Mouse (Mus musculus): Measurements from ENCODE around the gene Arhgef6. TPM values are rescaled to one million over a fixed set of nuclear protein-coding genes. Genes with fewer than 3 reads are reported as not detected.

Gene Arhgef6
- total RNA-seq, 2 experiments from 2014 or later, result 30.4 to 31.4 TPM

DNA sequence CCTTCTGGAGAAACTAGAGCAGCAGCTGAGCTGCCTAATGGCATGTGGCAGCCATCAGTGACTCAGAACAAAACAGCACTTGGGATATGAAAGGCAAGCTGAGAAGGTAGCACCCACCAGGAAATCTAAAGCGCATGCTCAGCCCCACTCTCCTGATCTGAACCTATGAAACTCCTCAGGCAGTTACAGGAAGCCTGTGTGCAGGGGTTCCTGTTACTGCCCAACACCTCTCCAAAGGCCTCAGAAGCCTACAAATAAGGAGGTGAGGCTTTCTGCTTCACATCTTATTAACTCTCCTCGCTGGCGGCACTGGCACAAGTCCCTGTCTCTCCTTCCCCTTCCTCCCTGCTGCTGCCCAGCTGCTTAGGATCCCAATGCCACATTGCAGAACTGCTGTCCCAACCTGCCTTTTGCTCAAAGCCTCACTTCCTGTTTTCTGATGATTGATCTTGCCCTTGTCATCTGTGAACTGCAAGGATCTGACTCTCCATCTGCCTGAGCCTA is 33.7 kb downstream of the Arhgef6 start:
- no peak for DNase-seq (ENCODE audit: low spot score in 2 of 2)

DNA sequence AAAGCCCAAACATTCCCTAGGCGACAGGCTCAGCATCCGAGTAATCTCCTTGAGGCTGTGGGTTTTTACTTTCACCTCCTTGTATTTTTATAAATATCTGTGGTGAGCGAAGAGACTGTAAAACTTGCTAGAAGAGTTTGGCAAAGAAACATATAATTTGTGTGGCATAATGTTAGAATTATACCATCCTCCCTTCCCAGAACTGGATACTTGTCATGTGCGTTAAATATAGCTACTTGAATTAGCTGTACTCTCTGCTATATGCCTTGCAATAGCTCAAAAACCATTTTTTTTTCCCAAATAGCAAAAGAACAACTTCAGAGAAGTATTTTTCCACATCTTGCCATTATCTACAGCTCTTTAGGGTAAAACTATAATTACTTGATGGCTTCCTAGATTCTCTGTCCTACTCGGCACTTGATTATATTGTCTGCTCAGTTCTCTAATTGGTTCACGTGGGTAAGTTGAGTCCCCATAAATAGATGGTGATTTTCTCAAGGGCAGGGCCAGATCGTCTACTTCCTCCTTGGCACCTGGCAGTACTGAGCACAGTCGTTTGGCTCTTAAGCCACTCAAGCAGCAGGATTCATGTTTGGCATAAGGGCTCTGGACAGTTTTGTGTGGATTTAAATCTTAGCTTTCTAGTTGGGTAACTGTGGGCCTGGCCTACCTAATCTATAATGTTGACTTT is 35.2 kb downstream of the Arhgef6 start:
- DNase-seq (ENCODE audit: low spot score in 2 of 2), result no peak

DNA sequence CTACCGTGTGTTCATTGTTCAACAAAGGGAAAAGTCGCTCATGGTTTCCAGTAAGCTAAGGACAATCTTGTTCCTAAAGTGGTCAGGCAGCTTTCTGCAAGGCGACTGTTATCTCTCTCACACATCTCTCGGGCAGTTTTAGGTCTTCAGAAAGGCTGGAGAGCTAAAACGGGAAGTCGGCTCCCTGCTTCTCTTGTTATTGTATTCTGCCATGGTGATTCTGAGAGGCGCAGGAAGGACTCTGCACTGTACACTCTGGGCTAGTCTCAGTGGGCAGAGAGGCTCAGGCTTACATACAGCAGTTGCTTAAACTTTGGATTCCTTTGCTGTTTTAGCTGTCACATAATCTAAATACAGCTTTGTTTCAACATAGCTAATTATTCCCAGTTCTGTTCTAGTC is 39.6 kb downstream of the Arhgef6 start:
- DNase-seq (ENCODE audit: low spot score in 2 of 2), result no peak

DNA sequence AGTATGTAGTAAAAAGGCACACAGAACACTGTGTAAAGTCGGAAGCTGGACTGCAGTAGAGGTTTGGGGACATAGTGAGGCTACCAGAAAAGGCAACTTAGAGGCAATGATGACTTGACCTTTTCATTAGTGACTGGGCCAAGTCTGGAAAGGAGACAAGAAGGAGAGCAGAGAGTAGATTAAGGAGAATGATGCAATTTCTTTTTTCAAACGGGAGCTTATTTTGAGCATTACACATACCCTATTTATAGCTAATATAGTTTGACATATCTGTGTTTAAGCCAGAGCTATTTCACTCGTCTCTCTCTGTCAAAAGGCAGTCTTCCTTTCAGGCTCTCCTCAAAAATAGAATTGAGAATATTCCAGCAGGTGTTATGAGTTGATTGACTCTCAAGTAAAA is 50.1 kb downstream of the Arhgef6 start:
- DNase-seq (ENCODE audit: low spot score in 2 of 2), result no peak

DNA sequence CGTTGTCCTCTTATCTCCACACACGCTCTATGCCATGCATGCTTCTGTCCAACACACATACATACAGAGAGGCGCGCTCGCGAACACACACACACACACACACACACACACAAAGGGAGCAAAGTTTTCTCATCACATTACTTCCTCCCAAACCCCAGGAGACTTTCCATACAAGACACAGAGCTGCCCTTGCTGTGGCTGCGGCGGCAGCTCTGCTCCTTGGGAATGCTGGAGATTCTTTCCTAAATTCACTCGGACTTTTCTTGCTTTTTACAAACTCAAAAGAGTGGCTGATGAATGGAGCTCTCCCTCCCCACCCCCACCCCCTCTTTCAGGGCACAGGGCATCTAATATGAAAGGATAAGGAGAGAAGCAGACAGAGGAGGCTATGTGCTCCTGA is 52.2 kb downstream of the Arhgef6 start:
- no peak for DNase-seq (ENCODE audit: low spot score in 2 of 2)

DNA sequence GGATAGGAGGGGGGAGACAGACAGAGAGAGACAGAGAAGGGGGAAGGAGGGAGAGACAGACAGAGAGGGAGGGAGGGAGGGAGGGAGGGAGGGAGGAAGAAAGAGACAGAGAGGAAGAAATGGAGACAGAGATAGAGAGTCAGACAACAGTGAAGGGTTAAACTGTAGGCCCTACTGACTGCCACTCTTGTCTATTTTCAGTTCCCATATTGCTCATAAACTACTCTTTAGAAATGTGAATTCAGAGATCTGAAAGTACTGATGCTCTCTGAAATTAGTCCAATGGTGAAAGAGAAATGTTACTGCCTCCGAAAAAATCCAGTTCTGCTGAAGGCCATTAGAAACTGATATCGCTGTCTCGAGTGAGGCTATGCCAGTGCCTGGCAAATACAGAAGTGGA is 56.3 kb downstream of the Arhgef6 start:
- no peak for DNase-seq (ENCODE audit: low spot score in 2 of 2)

DNA sequence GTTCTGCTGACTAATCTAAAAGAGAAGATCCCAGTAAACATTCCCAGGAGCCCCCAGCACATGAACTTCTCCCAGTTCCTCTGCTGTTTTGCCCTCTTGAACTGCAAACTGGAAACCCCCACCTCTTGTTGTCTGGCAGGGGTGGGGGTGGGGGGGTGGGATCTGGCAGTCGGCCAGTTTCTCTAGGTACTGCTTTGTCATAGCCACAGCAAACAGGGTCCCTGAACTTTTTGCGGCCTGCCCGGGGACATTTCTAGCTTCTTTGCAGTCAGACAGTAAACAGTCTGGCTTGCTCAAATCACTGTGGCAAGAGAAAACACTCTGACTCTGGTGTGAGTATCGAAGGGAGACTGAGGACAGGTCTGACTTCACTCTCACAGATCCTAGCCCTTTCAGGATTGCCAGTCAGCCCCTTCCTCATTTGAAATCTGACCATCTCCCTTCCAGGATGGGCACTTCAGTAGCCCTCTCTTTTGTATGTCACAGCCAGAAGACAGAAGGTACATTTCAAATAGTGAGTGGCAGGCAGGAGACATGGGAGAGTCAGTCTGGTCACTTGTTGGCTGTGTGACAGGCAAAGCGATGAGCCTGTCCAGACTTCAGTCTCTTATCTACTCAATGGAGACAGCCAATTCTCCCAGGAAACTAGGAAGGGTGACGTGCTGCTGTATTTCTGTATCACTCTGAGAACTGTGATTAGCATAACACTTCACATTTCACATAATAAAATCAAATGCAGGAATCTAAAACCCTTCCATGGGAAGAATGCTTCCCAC is 60.8 kb downstream of the Arhgef6 start:
- no peak for DNase-seq (ENCODE audit: low spot score in 2 of 2)

DNA sequence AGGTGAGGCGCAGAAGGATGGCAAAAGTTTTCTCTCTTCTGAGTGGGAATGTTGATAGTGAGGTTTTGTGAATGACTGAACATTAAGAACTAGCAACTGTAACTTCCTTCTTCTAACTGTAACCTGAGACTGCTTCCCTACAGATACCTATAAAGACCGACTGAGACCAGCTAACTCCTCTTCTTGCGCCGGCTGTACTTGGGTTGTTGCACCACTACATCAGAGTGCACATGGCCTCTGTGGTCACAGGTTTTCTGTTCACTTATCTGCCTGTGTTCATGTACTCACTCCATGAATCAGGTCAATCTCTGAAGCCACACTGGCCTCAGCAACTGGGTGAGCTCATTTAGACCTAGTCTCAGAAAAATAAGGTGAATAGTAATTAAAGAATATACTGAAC is 75.0 kb downstream of the Arhgef6 start:
- DNase-seq (ENCODE audit: low spot score in 2 of 2), result no peak

DNA sequence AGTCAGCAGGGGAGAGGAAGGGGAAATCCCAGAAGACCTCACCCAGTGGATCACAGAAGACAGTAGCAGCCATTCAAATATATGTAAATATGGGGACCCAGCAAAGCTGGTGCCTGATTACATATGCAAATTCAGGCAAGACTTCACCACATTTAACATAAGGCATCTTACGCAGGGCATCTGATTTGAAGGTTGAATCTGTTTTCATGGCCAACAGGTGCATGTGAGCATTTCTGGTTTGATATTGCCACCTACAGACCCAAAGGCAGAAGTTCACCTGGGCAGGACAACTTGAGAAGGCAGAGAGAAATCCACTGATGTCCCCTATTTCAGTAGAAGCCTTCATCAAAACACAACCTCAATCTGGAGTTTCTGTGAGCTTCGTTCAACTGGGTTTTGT is 77.8 kb downstream of the Arhgef6 start:
- DNase-seq (ENCODE audit: low spot score in 2 of 2), result no peak

DNA sequence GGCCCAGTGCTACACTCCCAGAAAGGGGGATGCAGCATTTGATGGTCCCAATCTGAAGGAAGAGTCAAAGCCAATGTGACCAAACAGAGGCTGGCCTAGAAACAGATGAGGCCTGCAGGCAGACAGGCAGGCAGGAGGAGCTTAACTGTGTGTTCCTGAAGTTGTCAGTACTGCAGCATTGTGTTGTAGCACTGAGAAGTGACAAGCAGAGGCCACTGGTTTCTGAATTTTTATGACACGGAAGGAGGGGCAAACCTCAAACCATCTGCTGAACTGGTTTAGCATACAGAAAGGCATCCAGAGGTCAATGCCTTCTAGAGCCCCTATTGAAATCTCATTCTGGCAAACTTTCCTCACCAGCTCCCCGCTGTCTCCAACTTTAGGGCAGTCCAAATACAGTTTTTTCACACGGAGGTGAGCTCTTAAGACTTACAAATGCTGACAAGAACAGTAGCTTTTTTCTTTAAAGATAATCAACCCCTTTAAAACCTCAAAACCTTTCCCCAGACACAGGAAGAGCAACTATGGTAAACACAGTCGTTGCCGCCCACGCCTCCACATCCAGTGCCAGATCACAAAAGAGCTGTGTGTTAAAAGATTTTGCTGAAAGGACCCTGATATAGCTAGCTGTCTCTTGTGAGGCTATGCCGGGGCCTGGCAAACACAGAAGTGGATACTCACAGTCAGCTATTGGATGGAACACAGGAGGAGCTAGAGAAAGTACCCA is 85.0 kb downstream of the Arhgef6 start:
- DNase-seq (ENCODE audit: low spot score in 2 of 2), result no peak

DNA sequence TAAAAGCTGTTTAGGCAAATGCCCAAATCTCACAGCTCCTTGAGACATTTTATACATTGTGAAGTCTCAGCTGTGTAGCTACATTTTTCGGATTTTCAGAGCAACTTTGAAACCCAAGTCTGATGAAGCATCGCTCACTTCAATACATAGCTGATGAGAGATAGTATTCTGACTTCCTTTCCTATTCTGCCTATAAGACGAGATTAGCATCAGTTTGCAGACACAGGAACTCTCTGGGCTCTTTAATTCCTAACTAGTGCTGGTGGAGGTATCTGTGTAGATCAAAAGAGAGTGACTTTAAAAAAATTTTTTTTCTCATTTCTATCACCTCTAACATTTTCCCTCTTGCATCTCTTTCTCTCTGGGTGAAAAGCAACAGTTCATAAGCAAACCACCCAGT is 100.0 kb downstream of the Arhgef6 start:
- no peak for DNase-seq (ENCODE audit: low spot score in 2 of 2)

DNA sequence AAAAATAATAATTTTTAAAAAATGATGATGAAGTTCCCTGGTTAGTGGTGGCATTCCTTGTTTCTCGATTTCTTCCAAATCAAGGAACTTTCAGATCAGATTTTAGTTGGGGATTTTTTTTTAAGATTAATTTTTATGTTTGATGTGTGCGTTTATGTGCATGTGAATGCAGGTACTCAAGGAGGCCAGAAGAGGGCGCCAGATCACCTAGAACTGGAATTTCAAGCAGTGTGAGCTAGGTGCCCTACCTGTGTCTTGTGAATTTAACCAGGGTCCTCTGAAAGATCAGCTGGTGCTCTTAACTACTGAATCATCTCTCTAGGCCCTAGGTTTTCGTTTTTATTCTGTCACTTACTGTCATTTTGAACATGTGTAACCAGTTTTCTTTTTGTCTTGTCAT is 102.5 kb downstream of the Arhgef6 start:
- DNase-seq (ENCODE audit: low spot score in 2 of 2), result no peak

DNA sequence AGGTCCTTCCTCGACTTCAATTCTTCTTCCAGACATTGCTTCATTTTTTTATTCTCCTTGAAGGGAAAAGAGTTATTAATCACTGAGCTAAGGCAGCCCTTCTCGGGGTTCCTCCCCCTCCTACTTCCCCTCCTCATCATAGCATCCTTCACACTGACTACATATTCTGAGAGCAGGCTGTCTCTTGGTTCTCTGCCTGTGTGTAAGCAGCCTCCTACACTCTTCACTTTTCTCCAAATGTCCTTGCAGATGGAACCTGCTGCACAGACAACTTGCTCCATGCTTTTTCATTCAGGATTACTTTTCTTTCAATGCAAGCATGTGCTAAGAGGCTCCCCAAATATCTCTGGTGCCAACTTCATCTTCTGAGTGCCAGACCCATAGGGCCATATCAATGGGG is 104.9 kb downstream of the Arhgef6 start:
- peak in 1 of 2 experiments; percentile 31 for DNase-seq (ENCODE audit: low spot score in 2 of 2)

DNA sequence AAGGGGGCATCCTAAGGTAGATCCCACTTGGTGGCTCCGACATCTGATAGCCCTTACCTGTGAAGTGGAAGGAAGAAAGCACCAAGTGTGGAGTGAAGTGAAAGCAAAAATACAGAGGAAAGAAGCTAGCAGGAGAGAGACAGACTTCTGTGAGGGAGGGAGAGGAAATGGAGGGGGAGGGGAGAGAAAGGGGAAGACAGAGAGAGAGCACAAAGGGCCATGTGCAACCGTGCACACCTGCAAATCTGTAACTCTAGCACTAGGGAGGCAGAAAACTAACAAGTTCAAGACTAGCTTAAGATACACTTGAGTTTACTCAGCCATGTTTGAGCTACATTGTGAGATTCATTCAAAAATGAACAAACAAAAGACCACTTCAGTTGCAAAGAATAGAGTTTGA is 110.4 kb downstream of the Arhgef6 start:
- no peak for DNase-seq (ENCODE audit: low spot score in 2 of 2)

DNA sequence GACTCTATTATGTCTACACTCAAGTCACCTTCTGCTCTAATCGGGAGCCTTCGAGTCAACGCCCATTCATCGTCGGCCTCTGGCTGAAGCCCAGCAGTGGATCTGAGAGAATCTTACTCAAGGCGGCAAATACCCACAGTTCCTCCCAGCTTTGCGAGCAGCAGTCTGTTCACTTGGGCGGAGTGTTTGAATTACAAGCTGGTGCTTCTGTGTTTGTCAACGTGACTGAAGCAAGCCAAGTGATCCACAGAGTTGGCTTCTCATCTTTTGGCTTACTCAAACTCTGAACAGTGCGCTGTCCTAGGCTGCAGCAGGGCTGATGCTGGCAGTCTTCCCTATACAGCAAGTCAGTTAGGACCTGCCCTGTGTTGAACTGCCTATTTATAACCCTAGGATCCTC is 115.2 kb downstream of the Arhgef6 start:
- peak; percentile 25 to 33 for DNase-seq (ENCODE audit: low spot score in 2 of 2)

DNA sequence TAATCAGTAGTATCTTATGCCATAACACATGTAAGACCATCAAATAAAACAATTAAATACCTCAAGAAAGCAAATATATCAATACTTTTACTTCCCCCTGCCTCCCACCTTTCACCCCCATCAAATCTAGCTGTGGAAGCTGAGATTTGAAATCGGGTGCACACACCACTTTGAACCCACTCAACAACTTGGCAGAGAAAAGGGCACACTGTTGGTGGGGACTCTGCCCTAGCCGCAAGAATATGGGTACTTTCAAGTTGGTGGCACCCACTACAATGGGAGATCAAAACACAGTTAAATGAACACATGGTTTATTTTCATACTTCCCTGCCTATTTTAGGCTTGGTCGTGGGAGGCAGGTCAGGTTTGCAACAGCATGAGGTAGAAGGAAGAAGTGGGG is 116.6 kb downstream of the Arhgef6 start:
- no peak for DNase-seq (ENCODE audit: low spot score in 2 of 2)

DNA sequence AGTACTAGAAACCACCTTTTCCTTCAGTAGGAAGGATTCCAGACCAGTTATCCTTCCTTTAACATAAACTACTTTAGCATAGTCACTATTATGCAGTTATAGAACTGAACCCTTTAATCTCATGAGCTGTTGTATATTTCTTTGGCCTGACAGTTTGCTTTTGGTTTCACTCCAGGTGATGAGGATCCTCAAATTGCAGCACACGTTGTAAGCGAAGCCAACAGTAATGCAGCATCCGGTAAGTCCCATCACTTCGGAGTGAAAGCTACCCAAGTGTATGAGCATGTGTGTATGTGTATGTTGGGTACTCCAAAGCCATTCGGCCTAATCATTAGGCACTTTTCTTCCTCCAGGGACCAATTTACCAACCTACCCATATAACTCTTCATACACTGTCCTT is 119.0 kb downstream of the Arhgef6 start:
- DNase-seq (ENCODE audit: low spot score in 2 of 2), result no peak

DNA sequence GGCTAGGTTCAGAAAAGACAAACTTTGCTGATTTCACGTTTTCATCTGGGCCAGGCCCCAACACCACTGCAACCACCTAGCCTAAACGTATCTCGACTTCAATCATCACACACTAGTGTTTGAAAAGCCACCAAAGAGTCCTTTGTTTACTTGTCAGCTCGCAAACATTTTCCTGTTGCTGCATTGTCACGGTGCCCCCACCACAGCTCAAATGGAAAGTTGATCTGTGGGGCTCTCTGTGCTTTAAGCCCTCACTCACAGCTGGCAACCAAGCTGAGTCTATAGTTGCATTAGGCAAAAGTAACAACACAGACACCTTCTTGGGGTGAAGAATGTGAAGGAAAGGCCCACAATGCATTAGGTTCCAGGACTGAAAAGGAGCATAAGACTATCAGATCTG is 122.3 kb downstream of the Arhgef6 start:
- no peak for DNase-seq (ENCODE audit: low spot score in 2 of 2)

DNA sequence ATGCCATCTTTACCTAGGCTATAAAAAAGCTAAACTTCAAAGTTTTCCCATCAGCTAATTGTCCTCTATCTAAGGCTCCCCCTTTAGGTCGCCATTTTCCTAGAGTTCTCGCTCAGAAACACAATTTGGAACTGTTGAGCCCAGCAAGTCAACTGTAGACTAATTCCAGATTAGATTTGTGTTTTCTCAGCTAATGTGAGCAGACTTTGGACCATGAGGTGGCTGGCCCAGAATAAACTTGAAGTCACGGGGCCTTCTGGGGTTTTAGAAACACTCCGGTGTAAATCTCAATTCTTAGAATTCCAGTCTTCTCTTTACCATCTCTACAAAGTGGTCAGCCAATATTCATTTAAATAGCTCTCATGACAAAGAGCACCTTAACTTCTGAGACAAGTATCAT is 123.0 kb downstream of the Arhgef6 start:
- no peak for DNase-seq (ENCODE audit: low spot score in 2 of 2)

DNA sequence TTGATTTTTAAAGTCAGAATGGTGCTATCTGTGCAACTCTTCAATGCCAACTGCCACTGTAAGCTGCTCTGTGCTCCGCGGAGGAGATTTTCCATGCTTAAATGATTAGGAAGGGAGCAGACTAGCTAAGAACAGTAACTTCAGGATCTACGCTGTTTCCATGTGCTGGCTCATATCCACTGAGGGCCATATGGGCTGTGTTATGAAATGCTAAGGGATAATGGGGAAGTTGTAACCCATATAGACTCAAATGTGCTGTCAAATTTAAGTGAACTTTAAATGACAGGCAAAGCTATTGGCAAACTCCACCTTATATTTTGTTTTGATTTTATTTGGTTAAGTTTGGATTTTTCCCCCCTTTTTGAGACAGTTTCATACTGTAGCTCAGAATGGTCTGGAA is 125.7 kb downstream of the Arhgef6 start:
- peak in 1 of 2 experiments; percentile 15 for DNase-seq (ENCODE audit: low spot score in 2 of 2)

DNA sequence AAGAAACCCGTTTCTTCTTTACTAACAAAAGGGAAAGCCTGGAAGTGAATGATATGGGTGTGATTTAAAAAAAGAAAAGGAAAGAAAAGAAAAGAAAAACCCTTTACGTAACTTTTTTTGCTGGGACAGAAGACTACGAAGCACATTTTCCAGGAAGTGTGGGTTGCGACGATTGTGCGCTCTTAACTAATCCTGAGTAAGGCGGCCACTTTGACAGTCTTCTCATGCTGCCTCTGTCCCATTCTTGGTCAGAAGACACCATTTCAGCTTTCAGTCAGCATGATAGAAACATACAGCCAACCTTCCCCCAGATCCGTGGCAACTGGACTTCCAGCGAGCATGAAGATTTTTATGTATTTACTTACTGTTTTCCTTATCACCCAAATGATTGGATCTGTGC is 126.7 kb downstream of the Arhgef6 start, which contains the start of gene Cd40lg:
Gene Cd40lg (plus strand): TSS at position 268 of the 400 bp plus-strand sequence.
- no peak for DNase-seq (ENCODE audit: low spot score in 2 of 2)

DNA sequence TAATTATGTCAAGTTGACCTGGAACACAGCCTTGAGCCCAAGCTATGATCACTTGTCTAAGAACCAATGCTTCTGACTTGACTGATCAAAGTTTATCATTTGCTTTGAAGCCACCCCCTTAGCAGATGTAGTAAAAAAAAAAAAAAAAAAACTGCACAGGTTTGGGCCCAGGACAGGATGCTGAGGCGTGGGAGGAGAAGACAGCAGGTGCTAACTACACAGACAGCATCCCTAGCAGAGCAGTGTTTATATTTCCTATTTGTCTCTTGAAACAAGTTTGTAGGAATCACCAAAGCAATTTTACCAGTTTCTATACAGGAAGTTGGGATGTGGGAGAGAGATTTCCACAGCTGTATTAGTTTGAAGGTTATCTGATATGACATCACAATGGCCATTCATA is 127.9 kb downstream of the Arhgef6 start:
- no peak for DNase-seq (ENCODE audit: low spot score in 2 of 2)

Measured in layer of hippocampus, postnatal 14 days (tissue).